Mouse (Mus musculus): ENCODE results near the gene Nfe2.
A peak's percentile ranks its signal among the peaks of the same experiment; 100 is the strongest.

Gene Nfe2

GRCm38 (mm10) chr15:103214971-103215907 lies 43.0 kb downstream of the Nfe2 start:
- DNase-seq (ENCODE audit: low spot score): peak; percentile 91

GRCm38 (mm10) chr15:103214149-103214548 lies 44.1 kb downstream of the Nfe2 start:
- peak; percentile 39 for DNase-seq (ENCODE audit: low spot score)

- peak; percentile 47 for DNase-seq (ENCODE audit: low spot score)
These were observed 53.0 kb downstream of the Nfe2 start for GRCm38 (mm10) chr15:103205156-103205555.

GRCm38 (mm10) chr15:103202088-103202793 lies 56.0 kb downstream of the Nfe2 start:
- DNase-seq (ENCODE audit: low spot score): peak; percentile 72

Measured in adipocyte (in vitro differentiated cells).